ENCODE assay signal across 8 mouse cellular contexts in genomic region chr7:30193581-30194100, GRCm38 (mm10). TPM values are rescaled to one million over a fixed set of nuclear protein-coding genes. Genes with fewer than 3 reads are reported as not detected.
DNase-seq lines count a peak whose midpoint lies in the region; ATAC-seq lines count a peak whose summit lies in the region.

No protein-coding gene starts in this region.

- H3K9me3 ChIP-seq in limb, embryonic 15.5 days = no peaks in the 10 kb centered on the region
- no peaks in the 10 kb centered on the region for H3K9me3 ChIP-seq in midbrain, embryonic 15.5 days

- H3K27ac ChIP-seq in limb, embryonic 15.5 days = peak overlapping the region; percentile 93
- peak overlapping the region; percentile 84 for H3K27ac ChIP-seq in midbrain, embryonic 15.5 days

- H3K4me3 ChIP-seq in limb, embryonic 15.5 days = peak overlapping the region; percentile 81
- H3K4me3 ChIP-seq in midbrain, embryonic 15.5 days = peak overlapping the region; percentile 74

- H3K36me3 ChIP-seq in limb, embryonic 15.5 days = peaks cover 38% of the 10 kb centered on the region
- peaks cover 21% of the 10 kb centered on the region; the same call in 1 of the 2 replicates for H3K36me3 ChIP-seq in midbrain, embryonic 15.5 days (replicated peaks)

- peak overlapping the region; percentile 20 for H3K9ac ChIP-seq in limb, embryonic 15.5 days
- peak overlapping the region; percentile 81 for H3K9ac ChIP-seq in midbrain, embryonic 15.5 days

- H3K27me3 ChIP-seq in limb, embryonic 15.5 days = no peaks in the 10 kb centered on the region
- no peaks in the 10 kb centered on the region for H3K27me3 ChIP-seq in midbrain, embryonic 15.5 days (replicated peaks)

- under 1% methylated on average over 26 of the region's 26 CpGs for WGBS in limb, embryonic 15.5 days
- WGBS in midbrain, embryonic 15.5 days = 2% methylated on average over 20 of the region's 26 CpGs

- ATAC-seq in limb, embryonic 15.5 days (ENCODE audit: insufficient number of reproducible peaks, low FRiP score, low TSS enrichment, low read depth) = no peak
- peak; percentile 70 for ATAC-seq in midbrain, embryonic 15.5 days (replicated peaks)

- peak; percentile 57 to 62 for DNase-seq in left cerebral cortex, adult 18-20 months (ENCODE audit: low spot score in 2 of 2)
- no peak for DNase-seq in left cerebral cortex, adult 11 months (ENCODE audit: low spot score)
- DNase-seq in embryo, embryonic 10 days (ENCODE audit: low spot score) = peak; percentile 89
- peak; percentile 88 to 90 for DNase-seq in heart, adult 18-20 months
- DNase-seq in kidney, adult 11 months = peak; percentile 84
- peak; percentile 73 to 82 for DNase-seq in spleen, adult 18-20 months

- peak overlapping the region; percentile 64 for H3K4me2 ChIP-seq in limb, embryonic 15.5 days
- peak overlapping the region; percentile 66 for H3K4me2 ChIP-seq in midbrain, embryonic 15.5 days

- H3K4me1 ChIP-seq in limb, embryonic 15.5 days = peaks cover 32% of the 10 kb centered on the region
- H3K4me1 ChIP-seq in midbrain, embryonic 15.5 days = peaks cover 23% of the 10 kb centered on the region

RNA-seq across cellular contexts. Expression of gene Capns1, which starts 5.0 kb away (rescaled TPM):
- total RNA-seq in left cerebral cortex, adult 18-20 months (2021) = 100 to 1,000 TPM; 174 to 176 TPM
- total RNA-seq in heart, adult 18-20 months (2021) = 100 to 1,000 TPM; 277 to 293 TPM
- 102 and 117 TPM in 2 replicates for polyA plus RNA-seq in limb, embryonic 15.5 days (2015; fragmentation: Nextera tagmentation; extraction: Ambion mirVana)
- polyA plus RNA-seq in midbrain, embryonic 15.5 days (2015; fragmentation: Nextera tagmentation; extraction: Ambion mirVana) = 69.8 and 81.5 TPM in 2 replicates

RNA-seq across cellular contexts. Expression of gene Cox7a1, which starts 9.7 kb away (rescaled TPM):
- 1 to 10 TPM; 4.7 to 5.8 TPM for total RNA-seq in left cerebral cortex, adult 18-20 months (2021)
- total RNA-seq in heart, adult 18-20 months (2021) = 1,000 to 10,000 TPM; 2,821 to 3,018 TPM
- polyA plus RNA-seq in limb, embryonic 15.5 days (2015; fragmentation: Nextera tagmentation; extraction: Ambion mirVana) = 3.4 and 10.1 TPM in 2 replicates
- 6.5 and 6.8 TPM in 2 replicates for polyA plus RNA-seq in midbrain, embryonic 15.5 days (2015; fragmentation: Nextera tagmentation; extraction: Ambion mirVana)

RNA-seq across cellular contexts. Expression of gene Zfp146, which starts 24.1 kb away (rescaled TPM):
- 10 to 100 TPM; 48.4 to 48.7 TPM for total RNA-seq in left cerebral cortex, adult 18-20 months (2021)
- 10 to 100 TPM; 27.8 to 30.9 TPM for total RNA-seq in heart, adult 18-20 months (2021)
- 17.4 and 18.7 TPM in 2 replicates for polyA plus RNA-seq in limb, embryonic 15.5 days (2015; fragmentation: Nextera tagmentation; extraction: Ambion mirVana)
- 13.7 and 15.4 TPM in 2 replicates for polyA plus RNA-seq in midbrain, embryonic 15.5 days (2015; fragmentation: Nextera tagmentation; extraction: Ambion mirVana)

RNA-seq across cellular contexts. Expression of gene Polr2i, which starts 38.1 kb away (rescaled TPM):
- total RNA-seq in left cerebral cortex, adult 18-20 months (2021) = 10 to 100 TPM; 58.0 to 60.0 TPM
- 10 to 100 TPM; 51.1 to 53.7 TPM for total RNA-seq in heart, adult 18-20 months (2021)
- 140 and 149 TPM in 2 replicates for polyA plus RNA-seq in limb, embryonic 15.5 days (2015; fragmentation: Nextera tagmentation; extraction: Ambion mirVana)
- polyA plus RNA-seq in midbrain, embryonic 15.5 days (2015; fragmentation: Nextera tagmentation; extraction: Ambion mirVana) = 175 and 188 TPM in 2 replicates

RNA-seq across cellular contexts. Expression of gene Tbcb, which starts 38.4 kb away (rescaled TPM):
- 100 to 1,000 TPM; 127 to 141 TPM for total RNA-seq in left cerebral cortex, adult 18-20 months (2021)
- 10 to 100 TPM; 57.8 to 68.2 TPM for total RNA-seq in heart, adult 18-20 months (2021)
- polyA plus RNA-seq in limb, embryonic 15.5 days (2015; fragmentation: Nextera tagmentation; extraction: Ambion mirVana) = 175 and 188 TPM in 2 replicates
- polyA plus RNA-seq in midbrain, embryonic 15.5 days (2015; fragmentation: Nextera tagmentation; extraction: Ambion mirVana) = 429 and 432 TPM in 2 replicates

Comparison
In these comparisons a context has a peak if more than half of its experiments do, and no peak if none do; other contexts are left out.
1. RNA of gene Cox7a1, which starts 9.7 kb away (total RNA-seq): 2,821 to 3,018 TPM in heart, adult 18-20 months; 4.7 to 5.8 TPM in left cerebral cortex, adult 18-20 months; every median in the first group is over 100 times any median in the second.